Mouse (Mus musculus) telencephalon, adult 2 months (tissue): ENCODE measurements around the gene Zfand3.

Experiments used
- DNase-seq: peaks from one replicate; pipeline ENCODE4 v3.0.0-alpha.2; 2011; ENCODE audit warnings: low read depth, low spot score

Zfand3 gene

DNA sequence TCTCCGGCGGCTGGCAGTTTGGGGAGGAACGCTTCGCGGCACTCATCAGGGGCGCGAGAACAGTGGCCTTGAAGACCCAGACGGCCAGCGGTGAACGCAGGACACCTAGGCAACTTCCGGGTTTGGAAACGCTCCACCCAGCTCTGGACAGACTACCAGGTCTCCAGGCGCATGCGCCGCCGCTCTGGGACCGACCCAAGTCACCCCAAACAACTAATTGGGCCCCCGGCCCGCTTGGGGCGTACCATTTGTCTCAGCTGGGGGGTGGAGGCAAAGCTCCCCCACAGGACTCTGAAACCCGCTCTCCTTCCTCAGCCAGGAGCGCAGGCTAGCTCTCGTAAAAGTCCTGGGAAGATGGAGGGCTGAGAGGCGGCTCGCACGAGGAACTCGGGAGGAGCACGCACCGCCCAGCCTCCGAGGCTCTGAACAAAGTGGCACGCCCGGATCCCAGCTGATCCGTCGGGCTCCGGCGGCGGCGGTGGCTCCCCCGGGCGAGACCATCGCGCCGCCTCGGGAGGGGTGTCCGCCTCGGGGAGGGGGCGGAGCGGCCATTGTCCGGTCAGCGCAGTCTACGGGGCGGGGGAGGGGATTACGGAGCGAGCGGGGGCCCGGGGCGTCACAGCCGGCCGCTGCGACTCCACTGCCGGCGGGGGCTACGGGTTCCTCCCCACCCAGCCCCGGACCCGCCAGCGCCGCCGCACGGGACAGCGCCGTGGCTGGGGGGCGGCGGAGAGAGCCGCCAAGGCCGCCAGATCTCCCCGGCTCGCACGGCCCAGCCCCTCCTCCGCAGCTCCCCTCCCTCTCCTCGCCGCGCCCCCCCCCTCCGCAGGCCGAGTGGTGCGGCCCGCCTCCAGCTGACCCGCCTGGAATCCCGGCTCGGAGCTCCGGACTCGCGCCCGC, at the start of gene Zfand3:
Gene Zfand3, plus strand, starts transcription at position 531 of the 900 bp plus-strand sequence.
- DNase-seq = peak; percentile 85

DNA sequence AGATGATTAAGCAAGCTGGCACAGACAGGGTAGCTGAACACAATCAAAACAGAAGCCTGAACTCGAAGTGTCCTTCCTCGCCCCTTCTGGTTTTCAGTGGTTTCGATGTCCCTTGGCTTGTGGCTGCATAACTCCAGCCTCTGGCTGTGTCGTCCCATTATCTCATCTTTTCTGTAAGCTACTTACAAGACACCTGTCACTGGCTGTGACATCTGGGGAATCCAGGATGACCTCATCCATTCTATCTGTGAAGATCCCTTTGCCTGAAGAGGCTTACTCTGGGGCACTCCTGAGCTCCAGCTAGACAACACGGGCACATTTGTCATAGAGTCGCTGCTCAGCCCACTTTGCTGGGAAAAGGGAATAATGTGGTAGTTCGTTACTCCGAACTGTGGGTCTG, 48.7 kb upstream of the Zfand3 start:
- no peak for DNase-seq

DNA sequence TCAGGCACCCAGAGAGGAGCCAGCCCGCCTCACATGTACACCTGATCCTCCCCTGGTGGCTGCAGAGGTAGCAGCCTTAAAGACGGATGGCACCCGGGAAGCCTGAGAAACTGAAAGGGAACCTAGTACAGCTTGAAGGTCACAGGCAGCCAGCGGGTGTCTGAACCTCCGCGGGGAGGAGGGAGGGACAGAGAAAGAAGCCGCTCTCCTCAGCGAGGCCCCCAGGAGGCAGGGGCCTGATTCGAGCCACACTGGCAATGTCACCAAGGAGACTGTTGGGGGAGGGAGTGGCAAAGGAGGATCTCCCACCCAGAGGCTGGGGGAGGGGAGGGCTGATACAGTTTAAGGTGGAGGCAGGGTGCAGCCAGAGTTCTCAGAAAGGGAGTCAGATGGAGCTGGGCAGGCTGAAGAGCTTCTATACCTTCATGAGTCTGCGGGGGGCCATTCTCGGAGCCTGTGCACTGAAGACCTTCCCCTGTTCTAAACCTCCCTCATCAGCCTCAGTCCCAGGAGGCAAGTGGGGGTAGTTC, 40.7 kb upstream of the Zfand3 start:
- no peak for DNase-seq

DNA sequence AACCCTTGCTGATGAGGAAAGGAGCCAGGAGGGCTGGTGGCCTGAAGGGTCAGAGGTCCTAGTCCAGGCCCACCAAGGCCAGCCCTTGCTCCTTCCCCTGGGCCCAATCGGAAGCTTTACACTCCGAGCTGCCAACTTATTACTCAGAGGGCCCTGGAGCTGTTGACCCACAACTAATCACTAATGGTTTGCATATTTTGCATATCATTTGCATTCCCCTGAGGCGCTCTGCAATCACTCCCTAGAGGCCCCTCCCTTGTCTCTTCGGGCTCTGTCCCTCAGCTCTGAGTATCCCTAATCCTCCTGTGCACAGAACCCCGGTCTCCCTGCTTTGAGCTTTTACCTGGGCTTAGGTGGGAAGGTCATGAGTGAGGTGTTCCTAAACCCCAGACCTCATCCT, 39.0 kb upstream of the Zfand3 start:
- DNase-seq = no peak

DNA sequence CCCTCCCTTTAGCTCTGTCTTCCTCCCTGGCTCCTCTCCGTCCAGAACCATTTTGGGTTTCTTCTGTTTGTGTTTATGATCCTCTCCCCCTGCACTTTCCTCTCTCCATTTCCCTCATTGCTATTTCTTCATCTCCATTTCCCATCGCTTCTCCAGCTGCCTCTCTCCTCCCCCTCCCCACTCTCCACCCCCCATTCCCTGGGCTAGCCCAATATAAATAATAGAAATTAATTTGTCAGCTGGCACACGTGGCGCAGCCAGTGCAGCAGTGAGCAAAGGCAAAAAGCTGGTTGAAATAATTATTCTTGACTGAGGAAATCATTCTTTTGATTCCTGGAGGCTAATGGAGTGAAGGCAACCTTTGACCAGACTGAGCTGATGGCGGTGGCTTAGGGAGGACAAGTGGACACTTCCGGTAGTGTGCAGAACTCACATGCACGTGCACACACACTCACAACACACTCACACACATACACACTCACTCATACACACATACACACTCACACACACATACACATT, 34.4 kb upstream of the Zfand3 start, which contains the start of gene Mdga1:
Gene Mdga1, minus strand, starts transcription at position 51 of the 519 bp plus-strand sequence.
- no peak for DNase-seq

DNA sequence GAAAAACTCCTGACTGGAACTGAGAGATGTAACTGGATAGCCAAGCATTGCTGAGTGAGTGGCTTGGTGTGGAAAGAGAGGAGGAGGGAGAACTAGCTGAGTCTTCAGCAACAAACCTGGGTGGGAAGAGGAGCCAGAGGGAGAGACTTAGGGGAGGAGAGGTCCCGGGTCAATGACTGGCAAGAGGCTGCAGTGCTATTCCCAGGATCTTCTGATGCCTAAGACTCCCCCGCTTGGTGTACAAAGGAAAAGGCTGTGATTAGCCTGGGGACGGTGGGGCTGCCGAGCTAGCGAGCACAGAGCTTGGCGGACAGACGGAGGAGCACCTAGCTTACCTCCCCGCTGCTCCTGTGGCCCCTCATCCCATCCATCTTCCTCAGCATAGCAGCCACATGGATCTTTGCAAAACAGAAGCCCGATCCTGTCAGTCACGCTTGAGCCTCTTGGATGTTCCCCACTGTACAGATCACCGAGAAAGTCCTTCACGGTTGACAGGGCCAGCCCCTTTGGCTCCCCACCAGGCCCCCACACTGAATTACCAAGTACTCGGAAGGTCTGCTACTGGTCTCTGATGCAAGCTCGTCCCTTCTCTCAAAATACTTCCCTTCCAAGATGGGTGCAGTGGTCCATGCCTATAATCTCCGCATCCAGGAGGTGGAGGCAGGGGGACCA, 32.6 kb upstream of the Zfand3 start:
- DNase-seq = no peak

DNA sequence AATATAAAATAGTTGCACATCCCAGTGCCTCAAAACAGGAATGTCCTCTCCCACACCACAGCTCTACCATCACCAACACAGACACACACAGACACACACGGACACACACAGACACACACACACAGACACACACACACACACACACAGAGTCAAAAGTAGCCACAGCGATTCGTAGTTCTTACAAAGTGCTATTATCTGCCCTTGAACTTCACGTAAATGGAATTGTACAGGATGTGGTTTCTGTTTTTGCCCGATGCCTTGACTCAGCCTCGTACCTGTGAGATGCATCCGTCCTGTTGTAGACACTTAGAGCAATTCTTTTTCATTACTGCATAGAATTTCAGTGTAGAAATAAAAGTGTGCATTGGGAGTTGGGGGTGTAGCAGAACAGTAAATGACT, 31.3 kb upstream of the Zfand3 start:
- DNase-seq = no peak

DNA sequence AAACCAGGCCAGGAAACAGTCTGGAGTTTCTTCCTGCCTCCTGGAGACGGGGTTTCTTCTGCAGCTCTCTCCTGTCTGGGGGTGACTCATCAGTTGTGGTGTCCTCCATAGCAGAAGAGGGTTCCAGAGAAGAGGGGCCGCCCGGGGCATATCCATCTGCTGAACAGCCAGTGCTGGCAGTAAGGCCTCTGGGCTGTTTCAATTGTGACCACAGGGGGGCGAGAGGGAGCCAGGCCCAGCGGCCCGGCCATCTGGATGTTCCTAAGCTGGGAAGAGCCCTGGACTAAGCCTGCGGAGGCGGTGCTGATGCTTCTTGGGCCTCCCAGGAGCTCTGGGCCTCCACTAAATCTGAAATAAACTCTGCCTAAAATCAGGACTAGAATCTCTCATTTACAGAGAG, 28.8 kb upstream of the Zfand3 start:
- DNase-seq = peak; percentile 62

DNA sequence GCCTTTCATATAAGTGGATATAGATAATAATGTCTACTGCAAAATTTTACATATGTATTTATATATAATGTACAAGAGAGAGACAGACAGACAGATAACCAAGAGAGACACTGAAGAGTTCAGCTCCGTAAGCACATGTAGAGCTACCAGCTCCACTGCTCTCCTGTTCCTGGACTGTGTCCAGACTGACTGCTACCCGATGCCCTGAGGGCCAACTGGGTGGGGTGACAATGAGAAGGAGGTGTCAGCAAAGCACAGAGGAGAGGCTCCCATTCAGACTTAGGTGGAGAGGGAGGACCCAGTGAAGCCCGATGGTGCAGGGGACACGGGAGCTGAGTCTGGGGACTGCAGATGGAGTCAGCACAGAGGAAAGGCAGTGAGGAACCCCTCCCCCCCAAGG, 25.5 kb upstream of the Zfand3 start:
- no peak for DNase-seq

DNA sequence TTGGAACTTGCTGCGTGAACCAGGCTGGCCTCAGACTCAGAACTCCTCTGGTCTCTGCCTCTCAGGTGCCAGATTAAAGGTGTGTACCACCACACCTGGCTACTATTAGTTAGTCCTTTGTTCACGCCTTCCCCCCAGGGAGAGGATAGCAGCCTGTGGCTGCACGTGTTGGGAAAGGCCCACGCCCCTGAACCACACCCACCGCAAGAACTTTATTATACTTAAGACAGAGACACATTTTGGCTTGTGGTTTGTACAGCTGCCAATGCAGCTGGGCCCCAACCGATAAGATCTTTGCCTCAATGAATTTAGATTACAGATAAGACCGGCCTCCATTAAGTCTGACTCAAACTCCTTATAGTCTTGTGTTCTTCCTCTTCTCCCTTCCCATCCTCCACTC, 24.7 kb upstream of the Zfand3 start:
- DNase-seq = no peak

DNA sequence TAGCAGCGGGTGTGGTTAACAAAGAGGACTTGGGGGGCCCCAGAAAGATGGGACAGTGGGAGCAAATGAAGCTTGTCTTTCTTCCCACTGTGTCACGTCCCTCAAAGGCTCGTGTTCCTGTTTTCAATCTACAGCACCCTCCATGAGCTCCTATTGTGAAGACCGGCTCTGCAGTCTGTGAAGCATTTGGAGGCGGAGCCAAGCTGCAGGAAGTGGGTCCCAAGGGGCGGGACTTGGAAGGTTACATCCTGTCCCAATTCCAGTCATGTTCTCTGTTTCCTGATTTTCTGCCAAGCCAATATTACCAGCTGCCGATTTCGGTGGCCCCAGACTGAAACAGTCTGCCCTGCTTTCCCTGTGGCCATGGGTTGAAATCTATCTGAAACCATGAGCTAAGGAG, 23.0 kb upstream of the Zfand3 start:
- DNase-seq = no peak

DNA sequence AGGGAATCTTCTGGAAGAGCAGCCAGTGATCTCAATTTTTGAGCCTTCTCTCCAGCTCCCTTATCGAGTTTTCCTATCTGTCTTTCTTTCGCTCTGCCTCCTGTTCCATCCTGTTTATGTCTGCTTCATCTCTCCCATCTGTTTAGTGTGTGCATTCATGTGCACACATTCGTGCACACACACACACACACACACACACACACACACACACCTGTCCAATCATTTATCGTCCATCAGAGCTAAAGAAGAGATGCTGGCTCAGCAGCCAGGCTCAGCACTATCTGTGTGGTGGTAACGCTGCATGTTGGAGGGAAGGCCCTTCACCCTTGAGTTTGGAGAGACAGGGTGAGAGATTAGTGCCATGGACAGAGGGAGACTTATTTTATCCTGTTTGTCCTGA, 21.3 kb upstream of the Zfand3 start:
- DNase-seq = no peak

DNA sequence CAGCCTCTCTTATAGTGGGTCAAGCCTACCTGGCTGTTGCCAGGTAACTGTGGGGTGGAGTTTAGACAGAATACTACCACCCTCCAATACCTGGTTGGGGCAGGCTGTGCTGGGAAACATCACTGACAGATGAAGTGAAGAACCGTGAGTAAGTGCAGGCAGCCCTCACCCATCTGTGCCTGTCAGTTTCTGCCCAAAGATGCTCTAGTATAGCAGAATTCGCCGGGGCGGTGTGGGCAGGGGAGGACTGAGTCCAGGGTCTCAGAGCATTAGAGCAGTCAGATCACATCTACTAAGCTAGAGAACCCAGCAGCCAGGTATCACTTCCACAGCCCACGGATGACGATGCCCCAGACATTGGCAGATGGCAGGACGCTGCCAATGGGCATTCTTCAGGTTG, 19.6 kb upstream of the Zfand3 start:
- no peak for DNase-seq

DNA sequence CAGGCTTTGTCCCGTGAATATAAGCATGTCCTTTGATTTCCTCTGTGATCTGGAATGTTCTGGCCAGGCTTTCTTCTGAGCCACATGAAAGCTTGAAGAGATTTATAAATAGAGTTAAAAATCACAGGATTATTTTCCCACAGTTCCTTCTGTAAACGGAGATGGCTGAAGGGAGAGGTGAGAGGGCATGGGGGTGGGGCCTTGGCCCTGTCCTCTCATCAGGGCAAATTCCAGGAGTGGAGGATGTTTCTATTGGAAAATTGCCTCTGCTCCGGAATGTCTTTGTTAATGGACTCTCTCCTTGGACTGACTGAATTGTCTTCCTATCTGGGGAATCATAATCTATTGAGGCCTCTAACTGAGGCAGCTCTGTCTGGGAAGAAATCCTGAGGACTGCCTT, 19.0 kb upstream of the Zfand3 start:
- no peak for DNase-seq

DNA sequence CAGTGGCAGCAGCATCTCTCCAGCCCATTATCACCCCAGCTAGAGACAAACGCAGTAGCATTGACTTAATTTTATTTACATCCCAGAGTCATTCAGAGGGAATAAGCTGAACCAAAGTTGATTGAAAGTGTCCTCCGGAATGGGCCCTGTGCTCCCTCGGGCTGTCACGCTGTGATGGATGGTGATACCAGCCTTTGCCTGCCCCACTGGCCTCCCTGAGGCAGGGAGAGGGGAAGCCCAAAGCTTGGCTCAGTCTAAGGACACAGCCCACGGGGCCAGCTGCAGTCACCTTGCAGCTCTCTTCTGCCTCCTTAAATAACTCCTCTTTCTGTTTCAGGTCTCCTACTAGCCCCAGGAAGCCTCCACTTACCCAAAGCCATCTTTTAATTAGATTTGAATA, 16.4 kb upstream of the Zfand3 start:
- DNase-seq = no peak

DNA sequence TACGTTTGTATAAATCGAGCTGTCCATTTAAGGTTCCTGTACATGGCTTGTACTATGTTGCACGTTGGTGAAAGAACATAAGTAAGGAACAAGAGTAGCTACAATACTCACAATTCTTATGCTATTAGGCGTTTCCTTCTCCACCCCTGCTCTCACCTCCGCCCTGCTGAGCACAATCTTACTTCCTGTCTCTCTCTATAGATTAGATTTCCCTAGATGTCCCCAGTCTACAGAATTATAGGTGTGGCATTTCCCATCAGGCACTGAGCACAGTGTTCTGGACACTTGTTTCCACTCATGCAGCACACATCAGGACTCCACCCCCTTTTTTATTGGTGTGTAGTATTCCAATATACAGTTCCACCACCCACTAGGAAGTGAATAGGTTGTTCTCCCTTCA, 14.9 kb upstream of the Zfand3 start:
- no peak for DNase-seq

DNA sequence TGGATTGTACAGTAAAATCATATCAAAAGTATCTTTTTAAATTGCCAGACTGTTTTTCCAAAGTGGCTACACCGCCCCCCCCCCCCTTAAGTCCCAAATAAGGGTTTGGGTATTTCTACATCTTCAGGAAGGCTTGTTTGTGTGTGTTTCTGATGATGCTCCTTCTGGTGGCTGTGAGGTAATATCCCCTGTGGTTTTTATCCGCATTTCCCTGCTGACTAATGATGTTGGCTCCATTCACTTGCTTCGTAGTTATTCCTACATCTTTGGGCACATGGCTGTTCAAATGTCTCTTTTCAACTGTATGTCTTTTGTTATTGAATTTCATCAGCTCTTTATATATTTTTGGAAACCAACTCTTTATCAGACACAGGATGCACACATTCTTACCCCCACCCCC, 14.4 kb upstream of the Zfand3 start:
- no peak for DNase-seq

DNA sequence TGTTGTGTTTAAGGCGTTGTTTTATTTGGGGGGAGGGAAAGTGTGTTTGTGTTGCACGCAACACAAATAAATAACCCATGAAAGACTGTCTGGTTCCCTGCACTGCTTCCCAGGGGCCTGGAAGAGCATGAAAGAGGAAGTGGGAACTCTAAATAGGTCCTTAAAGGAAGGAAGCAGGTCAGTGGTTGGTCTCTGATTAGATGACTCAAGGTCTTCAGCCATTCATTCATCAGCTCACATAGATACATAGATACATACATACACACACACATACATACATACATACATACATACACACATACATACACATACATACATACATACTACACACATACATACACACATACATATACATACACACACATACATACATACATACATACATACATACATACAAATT, 13.7 kb upstream of the Zfand3 start:
- DNase-seq = no peak

DNA sequence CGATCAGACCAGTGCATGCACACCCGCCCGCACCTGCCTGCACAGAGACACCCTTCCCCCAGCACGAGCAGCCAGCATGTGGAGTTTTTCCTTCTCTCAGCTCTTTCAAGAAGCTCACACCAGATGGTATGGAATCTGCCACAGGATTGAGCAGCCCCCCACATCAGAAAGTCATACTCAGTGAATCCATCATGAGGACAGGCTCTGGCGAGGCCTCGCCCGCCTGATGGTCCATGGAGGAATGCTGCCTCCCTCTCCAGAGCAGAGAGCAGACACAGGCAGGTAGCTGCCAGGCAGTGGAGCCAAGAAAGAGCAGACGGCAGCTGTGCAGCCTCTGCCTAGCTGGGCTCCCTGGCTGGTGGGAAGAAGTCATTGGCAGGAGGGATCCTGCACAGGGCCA, 11.0 kb upstream of the Zfand3 start:
- peak; percentile 79 for DNase-seq

DNA sequence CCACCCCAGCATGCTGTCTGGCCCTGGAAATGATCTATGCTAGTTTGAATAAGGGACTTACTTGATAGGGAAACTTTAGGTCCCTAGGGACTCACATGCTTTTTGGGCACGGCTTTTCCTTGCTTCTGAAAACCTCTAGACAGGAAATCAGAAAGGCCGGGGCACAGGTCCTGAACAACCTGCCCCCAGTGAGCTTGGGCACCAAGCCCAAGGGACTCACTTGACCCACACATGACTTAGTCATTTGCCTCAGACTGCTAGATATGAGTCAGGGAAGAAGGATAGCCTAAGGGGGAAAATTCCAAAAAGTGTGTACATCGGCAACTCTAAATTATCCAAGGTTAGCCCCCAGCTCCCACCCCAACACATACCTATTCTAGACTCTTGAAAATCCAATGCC, 10.5 kb upstream of the Zfand3 start:
- no peak for DNase-seq

DNA sequence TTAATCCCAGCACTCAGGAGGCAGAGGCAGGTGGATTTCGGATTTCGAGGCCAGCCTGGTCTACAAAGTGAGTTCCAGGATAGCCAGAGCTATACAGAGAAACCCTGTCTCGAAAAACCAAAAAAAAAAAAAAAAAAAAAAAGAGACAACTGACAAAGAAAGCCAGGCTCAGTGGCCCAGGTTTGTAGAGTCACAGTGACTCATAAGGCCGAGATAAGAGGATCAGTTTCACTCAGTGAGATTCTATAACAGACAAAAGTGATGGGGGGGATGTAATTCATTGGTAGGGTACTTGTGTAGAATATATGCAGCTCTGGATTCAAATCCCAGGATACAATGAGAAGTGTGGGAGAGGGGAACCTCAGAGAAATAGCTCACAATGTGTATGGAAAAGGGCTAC, 10.1 kb upstream of the Zfand3 start:
- no peak for DNase-seq

DNA sequence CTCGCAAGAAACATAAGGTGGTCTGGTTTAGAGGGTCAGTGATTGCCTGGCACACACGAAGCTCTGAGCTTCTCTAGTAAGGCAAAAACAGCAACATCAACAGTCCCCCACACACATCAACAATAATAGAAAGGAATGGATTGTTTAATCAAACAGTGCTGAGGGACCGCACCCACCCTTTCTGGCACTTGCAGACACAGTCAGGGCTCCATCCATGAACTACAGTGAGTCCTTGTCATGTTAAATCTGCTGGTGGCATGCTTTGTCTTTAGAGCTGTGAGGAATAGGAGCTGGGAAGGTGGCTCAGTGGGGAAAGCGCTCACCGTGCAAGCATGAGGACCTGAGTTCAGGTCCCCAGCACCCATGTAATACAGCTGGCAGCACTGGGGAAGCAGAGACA, 8.5 kb upstream of the Zfand3 start:
- no peak for DNase-seq

DNA sequence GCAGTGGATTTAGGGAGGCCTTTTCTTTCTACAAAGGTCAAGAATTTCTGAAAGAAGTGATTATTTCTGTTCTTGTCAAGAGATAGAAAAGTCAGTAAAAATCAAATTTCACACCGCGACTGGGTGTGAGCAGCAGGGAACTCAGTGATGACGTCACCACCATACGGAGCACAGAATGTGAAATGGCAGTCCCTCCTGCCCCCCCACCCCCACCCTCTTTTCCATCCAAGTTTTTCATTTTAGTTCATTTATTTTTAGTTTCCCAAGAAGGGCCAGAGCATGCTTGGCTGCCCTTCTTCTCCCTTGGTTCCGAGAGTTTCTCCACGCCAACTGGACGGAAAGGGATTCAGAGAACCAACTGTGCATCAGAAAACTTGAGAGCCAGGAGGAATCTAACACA, 6.8 kb upstream of the Zfand3 start:
- no peak for DNase-seq
